Mouse (Mus musculus) midbrain, embryonic 16.5 days (tissue): ENCODE results near the gene Ccdc141. TPM values are rescaled to one million over a fixed set of nuclear protein-coding genes. Genes with fewer than 3 reads are reported as not detected.

Experiments used
- ATAC-seq: fragments of 200-750 bp; cut with Nextera tagmentation; 2 replicates; pipeline ENCODE4 v1.8.0; 2017; ENCODE audit warnings: moderate TSS enrichment
- H3K27ac ChIP-seq: fragments of 300-500 bp; sonication (generic); 2 replicates; pipeline ENCODE4 v1.5.1; 2014; ENCODE audit warnings: mild to moderate bottlenecking, low read length, mixed read lengths
- H3K27me3 ChIP-seq: fragments of 300-500 bp; sonication (generic); 2 replicates; pipeline ENCODE4 v1.6.1; 2014; ENCODE audit warnings: low read depth, low read length, mixed read lengths; ENCODE audit not compliant: control insufficient read depth, insufficient read depth
- H3K36me3 ChIP-seq: fragments of 300-500 bp; sonication (generic); 2 replicates; pipeline ENCODE4 v1.6.1; 2014; ENCODE audit warnings: mild to moderate bottlenecking, low read length, moderate library complexity, mixed read lengths; ENCODE audit not compliant: control insufficient read depth, insufficient read depth
- H3K4me1 ChIP-seq: fragments of 300-500 bp; sonication (generic); 2 replicates; pipeline ENCODE4 v1.6.1; 2014; ENCODE audit warnings: mild to moderate bottlenecking, low read length, mixed read lengths; ENCODE audit not compliant: control insufficient read depth, insufficient read depth
- H3K4me2 ChIP-seq: fragments of 300-500 bp; sonication (generic); 2 replicates; pipeline ENCODE4 v1.6.1; 2014; ENCODE audit warnings: mild to moderate bottlenecking, low read length, mixed read lengths
- H3K4me3 ChIP-seq: fragments of 300-500 bp; sonication (generic); 2 replicates; pipeline ENCODE4 v1.5.1; 2014; ENCODE audit warnings: low read depth, mild to moderate bottlenecking, low read length, moderate library complexity, mixed read lengths
- H3K9ac ChIP-seq: fragments of 300-500 bp; sonication (generic); 2 replicates; pipeline ENCODE4 v1.6.1; 2014; ENCODE audit warnings: low read depth, low read length, mixed read lengths
- H3K9me3 ChIP-seq: fragments of 300-500 bp; sonication (generic); replicated peaks from 2 replicates; pipeline ENCODE4 v1.6.1; 2014; ENCODE audit warnings: mild to moderate bottlenecking, low read length, mixed read lengths; ENCODE audit not compliant: control insufficient read depth, poor library complexity, severe bottlenecking
- WGBS: fragments of 180-500 bp; shearing (Covaris S2); extraction: QIAGEN DNeasy Blood & Tissue Kit; methylation state at CpG from one replicate; pipeline ENCODE4 v1.1.7; 2014; 5-methylcytosine and 5-hydroxymethylcytosine counted together
- polyA plus RNA-seq: library from polyadenylated mRNA; unstranded; fragments of >200 nt; fragmentation: Nextera tagmentation; extraction: Ambion mirVana; gene quantifications from 2 replicates; pipeline ENCODE4 v1.2.1, GENCODE M21; 2015

Ccdc141 gene
- polyA plus RNA-seq, 1 experiment from 2014 or later = 7.1 TPM

GRCm38 (mm10) chr2:77011981-77012380 lies 158.5 kb downstream of the Ccdc141 start:
- Histone ChIP-seq H3K4me1 (no peaks in the 10 kb centered on the region), H3K27ac (no peak overlapping the region), H3K9me3 (no peaks in the 10 kb centered on the region), H3K4me3 (no peak overlapping the region), H3K4me2 (no peak overlapping the region), H3K27me3 (no peaks in the 10 kb centered on the region), H3K9ac (no peak overlapping the region), H3K36me3 (no peaks in the 10 kb centered on the region)
- 65% methylated on average over 5 of the region's 5 CpGs for WGBS
- ATAC-seq = no peak

GRCm38 (mm10) chr2:77007015-77007414 lies 163.4 kb downstream of the Ccdc141 start:
- H3K9me3 ChIP-seq = no peaks in the 10 kb centered on the region
- no peaks in the 10 kb centered on the region for H3K36me3 ChIP-seq
- 41% methylated on average over 7 of the region's 7 CpGs for WGBS
- H3K4me1 ChIP-seq = no peaks in the 10 kb centered on the region
- H3K4me2 ChIP-seq = no peak overlapping the region
- no peak overlapping the region for H3K4me3 ChIP-seq
- H3K27me3 ChIP-seq = no peaks in the 10 kb centered on the region
- ATAC-seq = peak; percentile 70
- H3K9ac ChIP-seq = no peak overlapping the region
- 0 out of 2 replicates have a peak overlapping the region, but pooled peaks have one; percentile 6 for H3K27ac ChIP-seq

GRCm38 (mm10) chr2:77003148-77003547 lies 167.3 kb downstream of the Ccdc141 start:
- no peaks in the 10 kb centered on the region for H3K36me3 ChIP-seq
- H3K4me1 ChIP-seq = no peaks in the 10 kb centered on the region
- H3K27ac ChIP-seq = no peak overlapping the region
- no peaks in the 10 kb centered on the region for H3K9me3 ChIP-seq
- no peak overlapping the region for H3K9ac ChIP-seq
- no peak for ATAC-seq
- H3K4me3 ChIP-seq = no peak overlapping the region
- WGBS = 53% methylated on average over 2 of the region's 2 CpGs
- H3K27me3 ChIP-seq = no peaks in the 10 kb centered on the region
- no peak overlapping the region for H3K4me2 ChIP-seq

DNA sequence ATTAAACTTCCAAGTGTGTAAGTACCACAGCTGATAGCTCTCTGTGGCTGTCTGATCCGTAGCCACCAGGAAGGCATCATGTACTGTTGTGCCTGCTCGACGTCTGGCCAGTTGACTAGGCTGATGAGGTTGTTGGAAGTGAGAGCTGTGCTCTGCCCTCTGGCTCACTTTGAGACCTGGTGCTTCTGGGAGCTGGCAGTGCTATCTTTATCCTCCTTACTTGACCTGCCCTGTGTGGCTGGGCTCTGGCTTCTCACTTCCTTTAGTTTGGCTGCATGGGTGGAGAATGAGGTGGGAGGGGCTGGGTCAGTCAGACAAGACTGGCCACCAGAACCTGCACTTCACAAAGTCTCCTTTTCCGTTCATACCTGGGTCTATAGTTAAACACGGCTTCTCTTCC lies 172.1 kb downstream of the Ccdc141 start:
- H3K4me2 ChIP-seq = no peak overlapping the region
- H3K9ac ChIP-seq = no peak overlapping the region
- no peaks in the 10 kb centered on the region for H3K27me3 ChIP-seq
- no peaks in the 10 kb centered on the region for H3K9me3 ChIP-seq
- no peaks in the 10 kb centered on the region for H3K4me1 ChIP-seq
- WGBS = 74% methylated on average over 5 of the region's 5 CpGs
- no peaks in the 10 kb centered on the region for H3K36me3 ChIP-seq
- ATAC-seq = no peak
- H3K27ac ChIP-seq = no peak overlapping the region
- no peak overlapping the region for H3K4me3 ChIP-seq

DNA sequence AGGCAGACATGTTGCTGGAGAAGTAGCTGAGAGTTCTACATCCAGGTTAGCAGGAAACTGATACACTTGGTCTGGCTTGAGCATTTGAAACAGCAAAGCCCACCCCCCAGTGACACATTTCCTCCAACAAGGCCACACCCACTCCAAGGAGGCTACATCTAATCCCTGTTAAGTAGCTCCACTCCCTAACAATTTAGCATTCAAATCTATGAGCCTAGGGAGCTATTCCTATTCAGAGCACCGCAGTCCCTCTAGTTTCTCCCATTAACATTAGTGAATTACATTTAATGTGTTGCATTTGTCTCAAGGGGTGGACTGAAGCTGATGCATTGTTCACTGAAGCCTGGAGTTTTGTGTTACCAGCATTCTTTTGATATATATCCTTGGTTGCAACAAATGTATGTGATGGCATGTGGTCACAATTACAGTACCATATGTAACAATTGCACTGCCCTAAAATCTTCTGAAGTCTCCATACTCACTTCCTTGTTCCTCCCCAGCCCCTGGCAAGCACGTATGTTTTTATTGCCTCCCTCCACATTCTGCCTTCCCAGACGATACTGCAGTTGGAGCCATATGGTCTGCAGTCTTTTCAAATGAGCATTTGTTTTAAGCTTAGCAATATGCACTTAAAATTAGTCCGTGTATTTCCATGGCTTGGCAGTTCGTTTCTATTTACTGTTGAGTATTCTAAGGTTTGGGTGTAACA lies 177.8 kb downstream of the Ccdc141 start:
- 84% methylated on average over 5 of the region's 5 CpGs for WGBS
- Histone ChIP-seq H3K4me2 (no peak overlapping the region), H3K9me3 (no peaks in the 10 kb centered on the region), H3K9ac (no peak overlapping the region), H3K36me3 (no peaks in the 10 kb centered on the region), H3K4me1 (no peaks in the 10 kb centered on the region), H3K27me3 (no peaks in the 10 kb centered on the region), H3K4me3 (no peak overlapping the region), H3K27ac (no peak overlapping the region)
- ATAC-seq = no peak

- Histone ChIP-seq H3K9ac (no peak overlapping the region), H3K36me3 (no peaks in the 10 kb centered on the region), H3K27me3 (no peaks in the 10 kb centered on the region), H3K9me3 (no peaks in the 10 kb centered on the region), H3K4me1 (no peaks in the 10 kb centered on the region), H3K4me3 (no peak overlapping the region), H3K4me2 (no peak overlapping the region), H3K27ac (no peak overlapping the region)
- WGBS = 100% methylated on average over 4 of the region's 4 CpGs
- ATAC-seq = no peak
These were observed 183.1 kb downstream of the Ccdc141 start for GRCm38 (mm10) chr2:76987317-76987716.

- Histone ChIP-seq H3K36me3 (no peaks in the 10 kb centered on the region), H3K27me3 (no peaks in the 10 kb centered on the region), H3K27ac (no peak overlapping the region), H3K9ac (no peak overlapping the region), H3K4me1 (no peaks in the 10 kb centered on the region), H3K4me2 (no peak overlapping the region), H3K9me3 (no peaks in the 10 kb centered on the region), H3K4me3 (no peak overlapping the region)
- no peak for ATAC-seq
- WGBS = 65% methylated on average over 5 of the region's 5 CpGs
These were observed 186.1 kb downstream of the Ccdc141 start for GRCm38 (mm10) chr2:76984384-76984783.

GRCm38 (mm10) chr2:76983601-76984000 lies 186.8 kb downstream of the Ccdc141 start:
- Histone ChIP-seq H3K27me3 (no peaks in the 10 kb centered on the region), H3K9ac (no peak overlapping the region), H3K4me2 (no peak overlapping the region), H3K36me3 (no peaks in the 10 kb centered on the region), H3K27ac (no peak overlapping the region), H3K9me3 (no peaks in the 10 kb centered on the region), H3K4me1 (no peaks in the 10 kb centered on the region), H3K4me3 (no peak overlapping the region)
- WGBS = 63% methylated on average over 5 of the region's 5 CpGs
- ATAC-seq = no peak

DNA sequence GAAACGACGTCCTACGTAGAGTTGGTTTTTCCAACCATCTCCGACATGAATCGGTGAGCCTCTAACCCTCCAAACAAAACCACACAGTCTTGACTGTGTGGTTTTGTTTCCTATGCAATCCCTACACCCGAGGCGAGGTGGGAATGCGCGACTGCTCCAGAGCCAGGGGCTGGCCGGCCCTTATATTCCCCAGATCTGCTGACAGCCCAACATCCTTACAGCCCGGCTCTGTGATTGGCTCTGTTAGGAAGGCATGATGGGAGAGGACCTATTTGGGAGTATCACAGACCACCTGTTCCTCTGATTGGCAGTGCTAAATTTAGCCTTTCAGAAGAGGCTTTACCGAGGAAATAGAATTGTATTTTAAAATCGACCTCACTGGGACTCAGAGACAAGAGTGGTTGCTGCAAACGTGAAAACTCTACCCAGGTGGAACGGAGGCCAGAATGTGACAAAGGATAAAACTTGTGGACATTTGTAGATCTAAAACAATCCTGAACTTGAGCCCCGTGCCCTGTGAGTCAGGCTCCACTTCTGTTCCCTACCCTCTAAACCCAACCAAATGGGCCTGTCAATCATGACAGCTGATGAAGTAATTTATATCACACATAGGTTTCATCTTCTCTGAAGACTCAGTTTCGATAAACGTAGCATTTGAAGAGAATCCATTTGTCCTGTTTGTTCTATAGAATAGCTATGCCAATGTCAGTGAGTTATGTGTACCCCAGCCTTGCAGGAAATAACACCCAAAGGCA lies 187.9 kb downstream of the Ccdc141 start, which contains the start of gene Ttn:
Gene Ttn, minus strand, starts transcription at position 157 of the 755 bp plus-strand sequence.
- H3K9me3 ChIP-seq = no peaks in the 10 kb centered on the region
- ATAC-seq = no peak

More for the DNA sequence above, 187.9 kb downstream of the Ccdc141 start, which contains the start of gene Ttn:
- WGBS = 85% methylated on average over 18 of the region's 18 CpGs
- H3K36me3 ChIP-seq = no peaks in the 10 kb centered on the region
- no peak within 1 kb of the TSS for H3K9ac ChIP-seq
- H3K27ac ChIP-seq = no peak within 1 kb of the TSS
- H3K27me3 ChIP-seq = no peaks in the 10 kb centered on the region
- no peaks in the 10 kb centered on the region for H3K4me1 ChIP-seq
- no peak within 1 kb of the TSS for H3K4me2 ChIP-seq
- H3K4me3 ChIP-seq = no peak within 1 kb of the TSS
